Mouse (Mus musculus) neutrophil, adult 59 days (primary cell): ENCODE measurements around the gene Mbd5. TPM values are rescaled to one million over a fixed set of nuclear protein-coding genes. Genes with fewer than 3 reads are reported as not detected.

ENCODE experiments used
- total RNA-seq, 2 experiments: library from RNA; stranded (reverse); gene quantifications; 1 replicate in 1 of 2; 2 replicates in 1 of 2; pipeline ENCODE4 v1.2.4; 2023

Gene Mbd5
- total RNA-seq, result 10 to 100 TPM; 40.1 to 50.9 TPM

GRCm38 (mm10) chr2:48948841-48949584, at the start of gene Mbd5:
Gene Mbd5, plus strand, starts transcription at chr2:48949508.

GRCm38 (mm10) chr2:48950252-48950315, 776 bp downstream of the Mbd5 start, which contains the start of gene Orc4:
Gene Orc4, minus strand, starts transcription at chr2:48950277.

Other genes starting within 250 kb of the Mbd5 start
- 1 to 10 TPM in 1 of 2 experiments, under 1 TPM in 1; 1.00 to 1.8 TPM for gene Acvr2a, start 135.4 kb upstream of the Mbd5 start, total RNA-seq
- 10 to 100 TPM; 40.5 to 48.6 TPM for gene Orc4, start 769 bp downstream of the Mbd5 start, total RNA-seq